Mouse (Mus musculus) heart, adult 2 months (tissue): ENCODE results near the gene Armc8. TPM values are rescaled to one million over a fixed set of nuclear protein-coding genes. Genes with fewer than 3 reads are reported as not detected.

Experiments used
- DNase-seq, 2 experiments: peaks; one replicate each; pipeline ENCODE4 v3.0.0; 2021
- H3K27ac ChIP-seq: fragments of 200-600 bp; 2 replicates; pipeline ENCODE4 v1.8.1; 2022
- H3K27me3 ChIP-seq: fragments of 200-500 bp; 2 replicates; pipeline ENCODE4 v1.6.1; 2012; ENCODE audit warnings: mild to moderate bottlenecking, low read length, inconsistent platforms, mixed read lengths; ENCODE audit not compliant: control insufficient read depth, insufficient read depth
- H3K36me3 ChIP-seq: fragments of 200-500 bp; 2 replicates; pipeline ENCODE4 v1.6.1; 2012; ENCODE audit warnings: low read length, inconsistent platforms; ENCODE audit not compliant: control insufficient read depth, insufficient read depth
- H3K4me1 ChIP-seq: fragments of 200-500 bp; 2 replicates; pipeline ENCODE4 v1.6.1; 2011; ENCODE audit warnings: low read length; ENCODE audit not compliant: control insufficient read depth, insufficient read depth
- H3K4me3 ChIP-seq: fragments of 200-600 bp; 2 replicates; pipeline ENCODE4 v1.8.1; 2022
- H3K79me2 ChIP-seq: fragments of 200-500 bp; replicated peaks from 2 replicates; pipeline ENCODE4 v1.6.1; 2012; ENCODE audit warnings: mild to moderate bottlenecking, inconsistent platforms, low read length, moderate library complexity, mixed read lengths; ENCODE audit not compliant: control insufficient read depth, insufficient read depth
- H3K9ac ChIP-seq: fragments of 200-500 bp; 2 replicates; pipeline ENCODE4 v1.6.1; 2012; ENCODE audit warnings: low read depth, mild to moderate bottlenecking, control low read depth, inconsistent platforms, low read length, mixed read lengths
- CTCF ChIP-seq: fragments of 200-600 bp; IDR thresholded peaks from 2 replicates; pipeline ENCODE4 v1.8.1; 2022; ENCODE audit warnings: antibody characterized with exemption, mild to moderate bottlenecking, moderate library complexity
- EP300 ChIP-seq: fragments of 200-500 bp; IDR thresholded peaks from 2 replicates; pipeline ENCODE4 v1.6.1; 2011; ENCODE audit warnings: low read depth, low read length, control low read depth; ENCODE audit not compliant: insufficient read depth
- POLR2A ChIP-seq: fragments of 200-500 bp; IDR thresholded peaks from 2 replicates; pipeline ENCODE4 v1.6.1; 2011; ENCODE audit warnings: mild to moderate bottlenecking, low read depth, low read length, control low read depth; ENCODE audit not compliant: insufficient read depth
- WGBS: fragments of 180-500 bp; shearing (Covaris S2); methylation state at CpG from one replicate; pipeline ENCODE4 v1.1.7; 2018; 5-methylcytosine and 5-hydroxymethylcytosine counted together
- intact Hi-C: fragments of 180-260 bp; cut with DNase I; formaldehyde crosslinking; loops from one replicate; pipeline ENCODE4 v1.15.1; 2025
- polyA plus RNA-seq: library from polyadenylated mRNA; depleted of rRNA; stranded (reverse); fragments of >200 nt; gene quantifications from 2 replicates; pipeline ENCODE4 v1.2.3, GENCODE M21; 2012
- total RNA-seq, 2 experiments: library from RNA; stranded (reverse); gene quantifications; 2 replicates each; pipeline ENCODE4 v1.2.3; 2021

Armc8 gene
- total and polyA plus RNA-seq, 3 experiments, result 9.8 to 18.3 (median 17.7) TPM

DNA sequence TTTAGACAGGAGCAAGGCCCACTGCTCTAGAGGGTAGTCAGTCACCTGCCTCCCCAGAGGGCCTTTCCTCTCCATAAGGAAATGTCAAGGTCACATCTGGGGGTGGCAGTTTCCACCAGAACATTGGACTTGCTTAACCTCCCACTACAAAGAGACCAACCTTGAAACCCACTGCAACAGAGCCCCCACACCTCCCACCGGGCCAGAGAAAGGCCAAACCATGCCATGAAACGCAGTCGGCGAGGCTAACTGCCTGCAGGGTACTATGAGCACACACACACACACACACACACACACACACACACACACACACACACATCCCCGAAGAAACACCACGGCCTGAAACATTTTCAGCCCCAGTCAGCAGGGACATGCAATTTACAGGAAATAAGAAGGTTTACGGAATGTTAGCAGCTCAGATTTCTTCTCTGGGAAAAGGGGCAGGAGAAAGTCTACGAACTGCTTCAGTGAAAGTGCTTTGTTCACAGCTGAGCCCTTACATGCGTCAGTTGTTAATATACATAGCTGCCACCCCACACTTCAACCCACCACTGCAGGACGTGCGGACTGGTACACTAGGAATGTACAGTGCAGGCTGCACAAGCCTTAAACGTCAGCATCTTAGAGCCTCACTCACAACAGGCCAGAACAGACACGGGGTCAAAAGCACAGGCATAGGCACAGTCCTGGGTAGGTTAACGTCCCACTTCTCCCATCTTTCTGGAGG is 133.6 kb downstream of the Armc8 start:
- no peak for DNase-seq
- Histone ChIP-seq H3K4me3 (peak overlapping the region; percentile 71; the same call in 1 of the 2 replicates), H3K79me2 (no peaks in the 10 kb centered on the region), H3K27ac (no peak overlapping the region; the same call in 1 of the 2 replicates), H3K4me1 (peaks cover 8% of the 10 kb centered on the region), H3K27me3 (no peaks in the 10 kb centered on the region), H3K36me3 (no peaks in the 10 kb centered on the region), H3K9ac (no peak overlapping the region)
- intact Hi-C loops, result loop anchor here (5.0 to 10.0 kb wide), 3 partner anchors 38 to 290 kb away; partner anchors contain the start of genes Cep70 and Pik3cb
- no peak for TF ChIP-seq CTCF
- no peak for TF ChIP-seq POLR2A
- no peak for TF ChIP-seq EP300
- 60% methylated on average over 14 of the region's 14 CpGs for WGBS

DNA sequence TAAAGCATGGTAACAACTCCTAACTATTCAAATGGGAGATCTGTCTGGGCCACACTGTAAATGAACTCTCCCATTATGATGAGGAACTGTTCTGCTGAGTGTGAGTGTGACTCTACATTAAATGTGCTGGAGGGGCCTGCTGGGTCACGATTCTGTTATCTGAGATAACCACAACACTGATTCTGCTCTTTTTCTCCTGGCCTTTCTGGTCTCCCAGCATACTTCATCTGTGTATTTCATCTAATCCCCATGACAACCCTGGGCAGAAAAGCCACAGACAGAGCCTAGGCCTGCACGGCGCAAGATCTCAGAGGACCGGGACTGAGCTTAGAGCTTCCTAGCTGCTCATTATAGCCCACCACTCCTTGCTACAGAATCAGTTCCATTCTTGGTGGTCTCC is 136.2 kb downstream of the Armc8 start:
- Histone ChIP-seq H3K27me3 (no peaks in the 10 kb centered on the region), H3K9ac (no peak overlapping the region), H3K27ac (no peak overlapping the region), H3K4me3 (no peak overlapping the region), H3K4me1 (peaks cover 6% of the 10 kb centered on the region), H3K36me3 (no peaks in the 10 kb centered on the region), H3K79me2 (no peaks in the 10 kb centered on the region)
- intact Hi-C loops, result loop anchor here (10.0 kb wide), 1 partner anchor 288 kb away; the partner anchor contains the start of gene Pik3cb
- no peak for DNase-seq
- 87% methylated on average over 4 of the region's 4 CpGs for WGBS
- TF ChIP-seq EP300 (no peak), CTCF (no peak), POLR2A (no peak)

DNA sequence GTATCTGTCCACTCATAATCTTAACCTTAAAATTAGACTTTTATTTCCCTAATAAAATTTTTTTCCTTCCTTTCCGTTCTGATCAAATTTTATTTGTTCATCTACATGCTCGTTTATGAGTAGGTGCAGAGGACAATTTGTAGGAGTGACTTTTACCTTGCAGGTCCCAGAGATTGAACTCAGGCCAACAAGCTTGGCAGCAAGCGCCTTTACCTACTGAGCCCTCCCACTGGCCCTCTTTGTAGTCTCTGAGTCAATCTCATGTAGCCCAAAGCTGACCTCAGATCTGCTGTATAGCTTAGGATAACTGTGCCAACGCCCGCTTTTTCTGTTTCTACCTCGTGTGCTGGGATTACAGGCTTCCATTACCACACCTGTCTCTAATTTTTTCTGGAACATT is 136.7 kb downstream of the Armc8 start:
- H3K4me3 ChIP-seq, result no peak overlapping the region
- DNase-seq, result no peak
- H3K4me1 ChIP-seq, result peaks cover 4% of the 10 kb centered on the region
- H3K9ac ChIP-seq, result no peak overlapping the region
- WGBS, result 82% methylated on average over 6 of the region's 6 CpGs
- H3K27ac ChIP-seq, result no peak overlapping the region
- intact Hi-C loops, result loop anchor here (10.0 kb wide), 1 partner anchor 287 kb away; the partner anchor contains the start of gene Pik3cb
- H3K36me3 ChIP-seq, result no peaks in the 10 kb centered on the region
- no peaks in the 10 kb centered on the region for H3K27me3 ChIP-seq
- H3K79me2 ChIP-seq, result no peaks in the 10 kb centered on the region
- TF ChIP-seq CTCF (no peak), EP300 (no peak), POLR2A (no peak)

DNA sequence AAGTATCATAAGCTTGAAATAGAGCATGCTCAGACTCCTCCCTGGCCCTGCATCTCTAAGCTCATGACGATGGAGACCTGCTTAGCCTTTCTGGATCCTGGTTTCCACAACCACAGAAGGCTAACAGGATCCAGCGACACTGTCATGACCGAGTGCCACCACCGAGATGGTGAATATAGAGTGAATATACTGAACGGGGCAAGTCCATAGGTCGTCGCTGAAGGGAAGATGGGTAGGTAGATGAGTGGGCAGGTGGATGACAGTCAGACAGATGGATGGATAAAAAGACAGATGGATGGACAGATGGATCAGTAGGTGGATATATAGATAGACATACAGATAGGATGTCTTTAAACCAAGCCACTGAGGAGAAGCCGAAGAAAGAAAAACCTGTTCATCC is 137.4 kb downstream of the Armc8 start:
- Histone ChIP-seq H3K36me3 (no peaks in the 10 kb centered on the region), H3K4me1 (peaks cover 4% of the 10 kb centered on the region), H3K27ac (no peak overlapping the region), H3K4me3 (no peak overlapping the region), H3K9ac (no peak overlapping the region), H3K27me3 (no peaks in the 10 kb centered on the region), H3K79me2 (no peaks in the 10 kb centered on the region)
- DNase-seq, result no peak
- TF ChIP-seq CTCF (no peak), POLR2A (no peak)
- intact Hi-C loops, result loop anchor here (10.0 kb wide), 1 partner anchor 287 kb away; the partner anchor contains the start of gene Pik3cb
- WGBS, result 89% methylated on average over 8 of the region's 8 CpGs

DNA sequence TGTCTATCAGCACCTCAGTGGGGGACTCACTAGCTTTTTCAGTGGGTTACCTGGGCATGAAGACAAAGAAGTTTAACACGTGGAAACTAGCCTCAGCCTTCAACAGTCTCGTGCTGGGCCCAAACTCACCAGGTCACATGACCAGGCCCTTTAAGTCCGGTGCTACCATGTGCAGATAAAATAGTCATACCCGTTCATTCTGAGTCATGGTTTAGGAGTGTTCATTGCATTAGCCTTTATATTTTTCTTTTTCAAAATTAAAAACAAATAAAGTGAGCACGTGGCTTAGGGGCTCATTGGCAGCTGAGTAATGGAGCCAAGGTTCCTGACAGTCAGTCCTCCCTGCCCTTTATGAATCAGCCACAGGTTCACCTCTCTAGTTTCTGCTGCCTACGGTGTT is 137.9 kb downstream of the Armc8 start:
- WGBS, result 76% methylated on average over 6 of the region's 6 CpGs
- Histone ChIP-seq H3K4me3 (no peak overlapping the region), H3K27ac (no peak overlapping the region), H3K9ac (no peak overlapping the region), H3K4me1 (peaks cover 4% of the 10 kb centered on the region), H3K79me2 (no peaks in the 10 kb centered on the region), H3K36me3 (no peaks in the 10 kb centered on the region), H3K27me3 (no peaks in the 10 kb centered on the region)
- intact Hi-C loops, result loop anchor here (10.0 kb wide), 1 partner anchor 286 kb away; the partner anchor contains the start of gene Pik3cb
- TF ChIP-seq EP300 (no peak), POLR2A (no peak), CTCF (no peak)
- DNase-seq, result no peak

DNA sequence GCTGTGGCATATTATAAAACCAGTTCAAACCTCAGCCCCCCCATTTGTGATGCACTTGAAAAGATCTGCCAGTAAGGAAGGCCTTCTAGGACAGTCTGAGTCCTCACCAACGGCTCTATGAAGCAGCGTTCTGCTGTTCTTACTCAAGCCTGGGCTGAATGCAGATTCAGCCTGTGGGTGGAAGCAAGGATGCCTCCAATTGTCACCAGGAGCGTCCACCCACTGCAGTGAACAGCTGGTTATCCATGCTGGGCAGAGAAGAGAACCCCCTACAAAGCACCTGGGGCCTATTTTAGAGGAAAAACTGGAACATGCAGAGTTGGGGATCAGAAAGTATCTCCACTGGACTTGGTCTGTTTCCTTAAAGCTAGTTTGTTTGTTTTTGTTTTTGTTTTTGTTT is 138.9 kb downstream of the Armc8 start:
- no peaks in the 10 kb centered on the region for H3K79me2 ChIP-seq
- H3K4me1 ChIP-seq, result peaks cover 2% of the 10 kb centered on the region
- no peaks in the 10 kb centered on the region for H3K27me3 ChIP-seq
- H3K4me3 ChIP-seq, result no peak overlapping the region
- 86% methylated on average over 3 of the region's 3 CpGs for WGBS
- H3K27ac ChIP-seq, result no peak overlapping the region
- DNase-seq, result no peak
- intact Hi-C loops, result loop anchor here (10.0 kb wide), 1 partner anchor 285 kb away; the partner anchor contains the start of gene Pik3cb
- TF ChIP-seq EP300 (no peak), POLR2A (no peak), CTCF (no peak)
- no peak overlapping the region for H3K9ac ChIP-seq
- no peaks in the 10 kb centered on the region for H3K36me3 ChIP-seq
